9 mouse cellular contexts compared by ENCODE assay signal in genomic region chr19:21175426-21175831, GRCm38 (mm10).
A peak's percentile ranks its signal among the peaks of the same experiment; 100 is the strongest.
DNase-seq lines count a peak whose midpoint lies in the region; ATAC-seq and TF ChIP-seq lines count a peak whose summit lies in the region.
"Had no signal": no experiment of that assay in that cellular context is flagged by ENCODE, and none has a peak within 500 bp of the region (broad histone marks: within the 10 kb centered on the region; RNA-seq: fewer than 3 reads in every experiment).

No protein-coding gene starts in this region.

- intact Hi-C loops in left cerebral cortex, adult 2 months (cut with DNase I), result no loop called here

- no peak overlapping the region for H3K4me3 ChIP-seq in lung, adult 2 months (replicated peaks; ENCODE audit: extremely low read depth, low read depth, low read length)
- H3K4me3 ChIP-seq in stomach, postnatal 0 days (ENCODE audit: low read depth, low read length), result no peak overlapping the region
- H3K4me3 ChIP-seq in left cerebral cortex, adult 2 months, result no peak overlapping the region

- no peaks in the 10 kb centered on the region for H3K36me3 ChIP-seq in stomach, postnatal 0 days (ENCODE audit: control insufficient read depth, insufficient read depth, low read length)

- H3K27ac ChIP-seq in stomach, postnatal 0 days (replicated peaks), result 0 out of 2 replicates have a peak overlapping the region, but pooled peaks have one; percentile 13
- H3K27ac ChIP-seq in left cerebral cortex, adult 2 months, result no peak overlapping the region

- ATAC-seq in stomach, postnatal 0 days (ENCODE audit: low FRiP score, low TSS enrichment), result peak; percentile 42; the same call in 1 of the 2 replicates
- ATAC-seq: hindbrain, embryonic 16.5 days had no signal

- no peak overlapping the region for H3K4me2 ChIP-seq in stomach, postnatal 0 days (replicated peaks; ENCODE audit: low read depth)

- no peaks in the 10 kb centered on the region for H3K27me3 ChIP-seq in stomach, postnatal 0 days (ENCODE audit: control insufficient read depth, insufficient read depth, low read length)

- H3K9ac ChIP-seq in stomach, postnatal 0 days (ENCODE audit: low read length), result no peak overlapping the region

- no peaks in the 10 kb centered on the region for H3K9me3 ChIP-seq in stomach, postnatal 0 days (ENCODE audit: control insufficient read depth, low read length)

- no peak for TF ChIP-seq EP300 in stomach, postnatal 0 days (optimal IDR thresholded peaks at IDR 0.05)

- peaks cover 5% of the 10 kb centered on the region for H3K4me1 ChIP-seq in lung, adult 2 months (ENCODE audit: control insufficient read depth, insufficient read depth, low read length)
- H3K4me1 ChIP-seq in stomach, postnatal 0 days (replicated peaks; ENCODE audit: control insufficient read depth, insufficient read depth), result no peaks in the 10 kb centered on the region

- 57% methylated on average over 3 of the region's 3 CpGs for WGBS in lung, adult 2 months
- 59% methylated on average over 3 of the region's 3 CpGs for WGBS in stomach, postnatal 0 days

- DNase-seq in adrenal gland, postnatal 14 days, result peak; percentile 37
- no peak for DNase-seq in adrenal gland, postnatal 10 days
- peak; percentile 5 for DNase-seq in lung, postnatal 25 days (ENCODE audit: low spot score)
- no peak for DNase-seq in lung, adult 2 months
- peak; percentile 31 to 72 for DNase-seq in heart, adult 9 months (ENCODE audit: low spot score in 2 of 2)
- DNase-seq in stomach, postnatal 0 days (ENCODE audit: low spot score), result no peak
- no peak for DNase-seq in ovary, postnatal 14 days (ENCODE audit: low spot score)
- no peak for DNase-seq in left cerebral cortex, adult 2 months (ENCODE audit: extremely low spot score in 1 of 2, low spot score in 2 of 2)

- TF ChIP-seq POLR2A in lung, adult 2 months (IDR thresholded peaks at IDR 0.05; ENCODE audit: borderline replicate concordance, extremely low read depth, low read depth, low read length), result no peak

- TF ChIP-seq CTCF in lung, adult 2 months (IDR thresholded peaks at IDR 0.05; ENCODE audit: insufficient read depth, low read length), result no peak
- no peak for TF ChIP-seq CTCF in stomach, postnatal 0 days (IDR thresholded peaks at IDR 0.05; ENCODE audit: low read depth)
- no peak for TF ChIP-seq CTCF in left cerebral cortex, adult 2 months (IDR thresholded peaks at IDR 0.05)

Comparison
In these comparisons a context has a peak if more than half of its experiments do, and no peak if none do; other contexts are left out.
1. DNase-seq: peak in adrenal gland, postnatal 14 days (single experiment), lung, postnatal 25 days (single experiment) and heart, adult 9 months (2 of 2); none in adrenal gland, postnatal 10 days (single experiment), lung, adult 2 months (single experiment), stomach, postnatal 0 days (single experiment), ovary, postnatal 14 days (single experiment) and left cerebral cortex, adult 2 months (0 of 2).